Mouse (Mus musculus): ENCODE measurements around the gene Sh3pxd2a. TPM values are rescaled to one million over a fixed set of nuclear protein-coding genes. Genes with fewer than 3 reads are reported as not detected.

Sh3pxd2a gene
- polyA plus RNA-seq, 1 experiment from 2014 or later, result 1.7 TPM

- H3K9me3 ChIP-seq (replicated peaks), result peaks cover 5% of the 10 kb centered on the region
- H3K36me3 ChIP-seq, result 0 out of 2 replicates have a peak, but pooled peaks cover 3% of the 10 kb centered on the region
- H3K4me3 ChIP-seq, result no peak overlapping the region
- H3K4me1 ChIP-seq, result peaks cover 69% of the 10 kb centered on the region
- no peak for DNase-seq (ENCODE audit: low spot score)
- WGBS, result 90% methylated on average over 9 of the region's 9 CpGs
- H3K27ac ChIP-seq (replicated peaks), result no peak overlapping the region
- H3K27me3 ChIP-seq (ENCODE audit: low read depth, poor library complexity, severe bottlenecking), result peaks cover 35% of the 10 kb centered on the region
These were observed 2.8 kb downstream of the Sh3pxd2a start for GRCm38 (mm10) chr19:47461386-47461785.

- 0 out of 2 replicates have a peak, but pooled peaks cover 3% of the 10 kb centered on the region for H3K36me3 ChIP-seq
- H3K27ac ChIP-seq (replicated peaks), result no peak overlapping the region
- 72% methylated on average over 19 of the region's 19 CpGs for WGBS
- H3K4me3 ChIP-seq, result no peak overlapping the region
- DNase-seq (ENCODE audit: low spot score), result no peak
- peaks cover 31% of the 10 kb centered on the region for H3K27me3 ChIP-seq (ENCODE audit: low read depth, poor library complexity, severe bottlenecking)
- H3K9me3 ChIP-seq (replicated peaks), result peaks cover 5% of the 10 kb centered on the region
- peaks cover 73% of the 10 kb centered on the region for H3K4me1 ChIP-seq
These were observed 3.9 kb downstream of the Sh3pxd2a start for GRCm38 (mm10) chr19:47460120-47460960.

GRCm38 (mm10) chr19:47459214-47459613 is 5.0 kb downstream of the Sh3pxd2a start:
- Histone ChIP-seq H3K4me1 (peaks cover 66% of the 10 kb centered on the region), H3K27ac (replicated peaks) (no peak overlapping the region)
- WGBS, result 94% methylated on average over 4 of the region's 5 CpGs

GRCm38 (mm10) chr19:47458504-47459161 is 5.6 kb downstream of the Sh3pxd2a start:
- DNase-seq (ENCODE audit: low spot score), result no peak
- Histone ChIP-seq H3K36me3 (0 out of 2 replicates have a peak, but pooled peaks cover 3% of the 10 kb centered on the region), H3K27me3 (ENCODE audit: low read depth, poor library complexity, severe bottlenecking) (peaks cover 47% of the 10 kb centered on the region), H3K9me3 (replicated peaks) (peaks cover 5% of the 10 kb centered on the region), H3K4me3 (no peak overlapping the region), H3K27ac (replicated peaks) (no peak overlapping the region), H3K4me1 (peaks cover 66% of the 10 kb centered on the region)
- WGBS, result 79% methylated on average over 17 of the region's 17 CpGs

More at GRCm38 (mm10) chr19:47459214-47459613, 5.0 kb downstream of the Sh3pxd2a start:
- peaks cover 5% of the 10 kb centered on the region for H3K9me3 ChIP-seq (replicated peaks)
- peaks cover 41% of the 10 kb centered on the region for H3K27me3 ChIP-seq (ENCODE audit: low read depth, poor library complexity, severe bottlenecking)
- no peak overlapping the region for H3K4me3 ChIP-seq
- 0 out of 2 replicates have a peak, but pooled peaks cover 3% of the 10 kb centered on the region for H3K36me3 ChIP-seq
- DNase-seq (ENCODE audit: low spot score), result no peak

GRCm38 (mm10) chr19:47457711-47458503 is 6.3 kb downstream of the Sh3pxd2a start:
- no peak for DNase-seq (ENCODE audit: low spot score)
- H3K36me3 ChIP-seq, result 0 out of 2 replicates have a peak, but pooled peaks cover 3% of the 10 kb centered on the region
- no peak overlapping the region for H3K27ac ChIP-seq (replicated peaks)
- H3K4me1 ChIP-seq, result peaks cover 63% of the 10 kb centered on the region
- H3K4me3 ChIP-seq, result no peak overlapping the region
- 77% methylated on average over 13 of the region's 13 CpGs for WGBS
- H3K9me3 ChIP-seq (replicated peaks), result peaks cover 5% of the 10 kb centered on the region
- H3K27me3 ChIP-seq (ENCODE audit: low read depth, poor library complexity, severe bottlenecking), result peaks cover 51% of the 10 kb centered on the region

GRCm38 (mm10) chr19:47456021-47456420 is 8.2 kb downstream of the Sh3pxd2a start:
- no peaks in the 10 kb centered on the region for H3K36me3 ChIP-seq
- no peak overlapping the region for H3K4me3 ChIP-seq
- no peak overlapping the region for H3K27ac ChIP-seq (replicated peaks)
- DNase-seq (ENCODE audit: low spot score), result no peak
- H3K4me1 ChIP-seq, result peaks cover 68% of the 10 kb centered on the region
- no peaks in the 10 kb centered on the region for H3K9me3 ChIP-seq (replicated peaks)
- 77% methylated on average over 6 of the region's 6 CpGs for WGBS
- H3K27me3 ChIP-seq (ENCODE audit: low read depth, poor library complexity, severe bottlenecking), result peaks cover 33% of the 10 kb centered on the region

- Histone ChIP-seq H3K27ac (replicated peaks) (no peak overlapping the region), H3K4me1 (peaks cover 69% of the 10 kb centered on the region), H3K4me3 (no peak overlapping the region), H3K9me3 (replicated peaks) (no peaks in the 10 kb centered on the region), H3K27me3 (ENCODE audit: low read depth, poor library complexity, severe bottlenecking) (peaks cover 33% of the 10 kb centered on the region), H3K36me3 (no peaks in the 10 kb centered on the region)
- 83% methylated on average over 15 of the region's 15 CpGs for WGBS
- no peak for DNase-seq (ENCODE audit: low spot score)
These were observed 9.0 kb downstream of the Sh3pxd2a start for GRCm38 (mm10) chr19:47455001-47455755.

GRCm38 (mm10) chr19:47454167-47455000 is 9.8 kb downstream of the Sh3pxd2a start:
- Histone ChIP-seq H3K4me1 (peaks cover 73% of the 10 kb centered on the region), H3K4me3 (no peak overlapping the region), H3K27ac (replicated peaks) (peak overlapping the region; percentile 47), H3K9me3 (replicated peaks) (no peaks in the 10 kb centered on the region), H3K27me3 (ENCODE audit: low read depth, poor library complexity, severe bottlenecking) (peaks cover 36% of the 10 kb centered on the region), H3K36me3 (no peaks in the 10 kb centered on the region)
- WGBS, result 78% methylated on average over 11 of the region's 11 CpGs
- no peak for DNase-seq (ENCODE audit: low spot score)

- no peak overlapping the region for H3K27ac ChIP-seq (replicated peaks)
- DNase-seq (ENCODE audit: low spot score), result no peak
- WGBS, result 84% methylated on average over 7 of the region's 7 CpGs
These were observed 10.8 kb downstream of the Sh3pxd2a start for GRCm38 (mm10) chr19:47453352-47453751.

DNA sequence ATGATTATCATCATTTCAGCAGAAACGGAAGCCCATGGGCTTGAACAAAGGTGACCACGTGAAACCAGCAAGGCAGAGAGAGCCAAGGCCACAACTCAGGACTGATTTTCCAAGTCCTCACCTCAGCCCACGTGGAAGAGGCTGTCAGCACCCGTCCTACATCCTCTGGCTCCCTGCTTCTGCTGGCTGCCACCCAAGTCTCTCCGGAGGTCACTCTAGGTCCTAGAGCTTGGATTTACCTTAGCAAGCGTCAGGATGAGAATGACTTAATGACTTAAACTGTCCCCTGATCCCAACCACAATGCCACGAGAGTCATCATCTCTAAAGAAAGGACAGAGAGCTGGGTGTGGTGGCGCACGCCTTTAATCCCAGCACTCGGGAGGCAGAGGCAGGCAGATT is 11.5 kb downstream of the Sh3pxd2a start:
- 93% methylated on average over 10 of the region's 10 CpGs for WGBS
- Histone ChIP-seq H3K4me1 (peaks cover 77% of the 10 kb centered on the region), H3K4me3 (no peak overlapping the region), H3K27me3 (ENCODE audit: low read depth, poor library complexity, severe bottlenecking) (peaks cover 43% of the 10 kb centered on the region), H3K27ac (replicated peaks) (no peak overlapping the region), H3K9me3 (replicated peaks) (no peaks in the 10 kb centered on the region), H3K36me3 (no peaks in the 10 kb centered on the region)
- DNase-seq (ENCODE audit: low spot score), result no peak

More at GRCm38 (mm10) chr19:47453352-47453751, 10.8 kb downstream of the Sh3pxd2a start:
- Histone ChIP-seq H3K9me3 (replicated peaks) (no peaks in the 10 kb centered on the region), H3K4me3 (no peak overlapping the region), H3K27me3 (ENCODE audit: low read depth, poor library complexity, severe bottlenecking) (peaks cover 42% of the 10 kb centered on the region), H3K36me3 (no peaks in the 10 kb centered on the region), H3K4me1 (peaks cover 77% of the 10 kb centered on the region)

DNA sequence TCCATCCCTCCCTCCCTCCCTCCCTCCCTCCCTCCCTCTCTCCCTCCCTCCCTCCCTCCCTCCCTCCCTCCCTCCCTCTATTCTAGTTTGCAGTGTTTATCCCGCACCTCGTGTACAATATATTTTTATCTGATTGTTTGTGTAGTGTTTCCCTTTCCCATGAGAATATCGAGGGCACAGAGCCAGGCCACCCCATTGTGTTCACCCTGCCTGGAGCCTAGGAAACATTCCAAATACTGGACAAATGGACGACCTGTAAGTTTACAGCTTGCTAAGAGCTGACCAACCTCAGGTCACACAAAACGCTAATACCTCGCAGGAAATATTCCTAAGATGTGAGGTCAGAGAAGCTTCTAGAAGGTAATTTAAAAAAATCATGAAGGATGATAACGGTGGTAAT is 12.0 kb downstream of the Sh3pxd2a start:
- Histone ChIP-seq H3K4me3 (no peak overlapping the region), H3K4me1 (peaks cover 77% of the 10 kb centered on the region), H3K27ac (replicated peaks) (no peak overlapping the region), H3K27me3 (ENCODE audit: low read depth, poor library complexity, severe bottlenecking) (peaks cover 43% of the 10 kb centered on the region), H3K36me3 (no peaks in the 10 kb centered on the region), H3K9me3 (replicated peaks) (no peaks in the 10 kb centered on the region)
- WGBS, result 91% methylated on average over 7 of the region's 7 CpGs
- no peak for DNase-seq (ENCODE audit: low spot score)
